Mouse (Mus musculus): Measurements from ENCODE around the gene Btbd10. TPM values are rescaled to one million over a fixed set of nuclear protein-coding genes. Genes with fewer than 3 reads are reported as not detected.

Btbd10 gene
- total RNA-seq (2021), result 10 to 100 TPM; 15.3 to 15.7 TPM

DNA sequence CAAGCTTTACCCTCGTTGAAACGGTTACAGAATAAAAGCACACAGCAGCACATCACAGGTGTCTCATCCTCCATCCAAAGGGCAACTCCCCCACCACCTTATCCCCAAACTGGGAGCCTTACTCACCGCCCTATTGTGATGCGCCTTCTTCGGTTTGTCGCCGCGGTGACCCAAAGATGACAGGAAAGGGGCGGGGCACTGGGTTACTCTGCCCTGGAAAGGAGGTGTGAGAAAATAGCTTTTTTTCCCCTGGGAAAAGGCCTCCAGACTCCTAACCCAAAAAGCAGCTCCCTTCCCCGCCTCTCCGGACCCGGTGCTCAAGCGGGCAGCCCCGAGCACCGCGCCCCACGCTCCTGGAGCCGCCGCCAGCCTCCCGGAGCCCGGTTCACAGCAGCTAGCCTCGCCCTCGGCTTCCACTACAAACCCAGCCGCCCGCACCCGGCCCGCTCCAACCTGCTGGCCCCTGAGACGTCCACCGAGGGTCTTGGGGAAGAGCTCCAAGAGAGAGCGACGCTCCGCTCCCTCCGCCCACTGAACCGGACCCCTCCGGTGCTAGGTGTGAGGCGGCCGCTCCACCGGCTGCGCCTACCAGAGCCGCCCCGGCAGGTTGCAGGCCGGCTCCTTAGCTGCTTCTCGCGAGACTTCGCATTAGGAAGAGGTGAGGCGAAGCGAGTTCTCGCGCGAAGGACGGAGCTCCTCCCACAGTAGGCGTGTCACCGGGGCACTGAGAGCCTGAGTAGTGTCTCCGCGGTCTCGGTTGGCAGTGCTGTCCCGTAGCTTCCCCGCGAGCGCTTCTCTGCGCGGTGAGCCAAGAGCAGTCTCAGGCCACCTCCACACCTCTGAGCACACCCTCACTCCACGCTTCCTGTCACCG lies at the start of gene Btbd10:
Gene Btbd10, minus strand, starts transcription at position 647 of the 874 bp plus-strand sequence.
- DNase-seq, result peak; percentile 99
- intact Hi-C loops (cut with DNase I), result no loop called here

DNA sequence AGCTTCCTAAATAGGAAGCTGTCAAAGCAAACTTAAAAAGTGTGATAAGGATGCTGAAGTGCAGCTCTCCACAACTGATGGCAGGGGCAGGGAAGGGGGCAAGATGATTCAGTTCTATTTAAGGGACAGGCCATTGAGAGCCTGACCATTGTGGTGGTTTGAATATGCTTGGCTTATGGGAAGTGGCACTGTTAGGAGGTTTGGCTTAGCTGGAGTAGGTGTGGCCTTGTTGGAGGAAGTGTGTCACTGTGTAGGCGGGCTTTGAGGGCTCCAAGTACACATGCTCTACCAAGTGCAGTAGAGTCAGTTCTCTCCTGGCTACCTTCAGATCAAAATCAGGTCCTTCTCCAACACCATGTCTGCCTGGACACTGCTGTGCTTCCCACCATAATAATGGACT lies 47.3 kb upstream of the Btbd10 start:
- intact Hi-C loops (cut with DNase I), result no loop called here
- no peak for DNase-seq

DNA sequence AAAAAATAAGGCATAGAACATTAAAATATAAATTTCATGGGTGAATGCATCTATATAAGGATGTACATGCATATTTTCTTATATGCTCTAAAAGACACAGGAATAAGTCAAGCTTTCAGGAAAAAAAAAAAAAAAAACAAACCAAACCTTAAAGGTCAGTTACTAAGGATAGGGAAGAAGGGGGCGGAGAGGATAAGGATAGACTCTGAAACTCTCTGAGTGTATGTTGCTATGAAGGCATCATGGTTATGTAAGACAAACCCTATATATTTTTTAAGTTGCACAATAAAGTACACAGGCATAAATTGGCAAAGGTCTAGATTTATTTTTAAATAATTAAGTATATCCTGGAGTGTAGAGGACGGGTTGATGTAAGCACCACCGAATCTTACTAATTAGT lies 46.1 kb upstream of the Btbd10 start:
- intact Hi-C loops (cut with DNase I), result no loop called here
- DNase-seq, result no peak

DNA sequence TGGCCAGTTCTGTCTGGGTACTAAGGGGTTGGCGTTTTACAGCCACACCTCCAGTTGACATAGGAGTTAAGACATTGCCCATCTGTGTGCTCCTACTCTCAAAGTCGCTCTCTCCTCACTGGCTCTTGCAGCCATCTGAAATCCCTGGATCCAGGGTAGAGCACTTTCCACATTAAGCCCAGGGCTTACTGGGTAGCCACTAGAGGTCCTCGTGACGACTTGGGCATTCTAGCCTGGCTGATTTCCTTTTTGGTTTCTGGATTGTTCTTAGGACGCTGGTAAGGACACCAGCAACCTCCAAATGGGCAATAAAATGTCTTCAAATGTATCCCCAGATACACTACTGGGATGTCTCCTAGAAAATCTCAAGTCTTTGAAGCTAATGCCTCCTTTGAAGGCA lies 39.5 kb upstream of the Btbd10 start:
- intact Hi-C loops (cut with DNase I), result no loop called here
- DNase-seq, result no peak

- no peak for DNase-seq
- intact Hi-C loops (cut with DNase I), result no loop called here
Observed at GRCm38 (mm10) chr7:113398083-113398482, 28.9 kb upstream of the Btbd10 start.

- no peak for DNase-seq
- intact Hi-C loops (cut with DNase I), result no loop called here
Observed at GRCm38 (mm10) chr7:113396661-113397060, 27.5 kb upstream of the Btbd10 start.

GRCm38 (mm10) chr7:113391619-113392018 lies 22.4 kb upstream of the Btbd10 start:
- intact Hi-C loops (cut with DNase I), result no loop called here
- DNase-seq, result no peak

DNA sequence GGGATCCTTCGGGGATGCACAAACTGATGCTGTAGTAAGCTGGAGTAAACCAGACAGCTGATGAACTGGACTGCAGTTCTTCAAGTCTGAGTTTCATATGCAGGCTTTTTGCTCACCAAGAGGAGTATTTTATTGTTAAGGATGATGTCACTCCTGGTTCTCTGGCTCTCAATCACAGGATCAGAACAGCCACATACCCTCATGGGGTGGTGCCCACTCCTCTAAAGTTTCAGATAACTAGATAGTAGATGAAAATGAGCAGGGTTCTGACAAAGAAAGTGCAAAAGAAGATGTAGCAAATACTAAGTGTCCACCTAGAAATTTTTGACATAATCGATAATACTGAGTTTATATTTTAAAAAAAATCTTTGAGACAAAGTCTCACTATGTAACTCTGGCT lies 19.3 kb upstream of the Btbd10 start, which contains the start of gene Pth:
Gene Pth, minus strand, starts transcription at position 101 of the 400 bp plus-strand sequence.
- intact Hi-C loops (cut with DNase I), result no loop called here

GRCm38 (mm10) chr7:113377875-113378658 lies 8.9 kb upstream of the Btbd10 start:
- intact Hi-C loops (cut with DNase I), result loop anchor here (1.0 to 10.0 kb wide), 4 partner anchors 57 to 644 kb away; no protein-coding TSS in a partner anchor

More for the DNA sequence above, 19.3 kb upstream of the Btbd10 start, which contains the start of gene Pth:
- no peak for DNase-seq

GRCm38 (mm10) chr7:113372682-113373081 lies 3.5 kb upstream of the Btbd10 start:
- intact Hi-C loops (cut with DNase I), result loop anchor here (1.0 to 10.0 kb wide), 2 partner anchors 62 to 221 kb away; no protein-coding TSS in a partner anchor
- DNase-seq, result no peak

More at GRCm38 (mm10) chr7:113377875-113378658, 8.9 kb upstream of the Btbd10 start:
- peak; percentile 81 to 88 for DNase-seq

DNA sequence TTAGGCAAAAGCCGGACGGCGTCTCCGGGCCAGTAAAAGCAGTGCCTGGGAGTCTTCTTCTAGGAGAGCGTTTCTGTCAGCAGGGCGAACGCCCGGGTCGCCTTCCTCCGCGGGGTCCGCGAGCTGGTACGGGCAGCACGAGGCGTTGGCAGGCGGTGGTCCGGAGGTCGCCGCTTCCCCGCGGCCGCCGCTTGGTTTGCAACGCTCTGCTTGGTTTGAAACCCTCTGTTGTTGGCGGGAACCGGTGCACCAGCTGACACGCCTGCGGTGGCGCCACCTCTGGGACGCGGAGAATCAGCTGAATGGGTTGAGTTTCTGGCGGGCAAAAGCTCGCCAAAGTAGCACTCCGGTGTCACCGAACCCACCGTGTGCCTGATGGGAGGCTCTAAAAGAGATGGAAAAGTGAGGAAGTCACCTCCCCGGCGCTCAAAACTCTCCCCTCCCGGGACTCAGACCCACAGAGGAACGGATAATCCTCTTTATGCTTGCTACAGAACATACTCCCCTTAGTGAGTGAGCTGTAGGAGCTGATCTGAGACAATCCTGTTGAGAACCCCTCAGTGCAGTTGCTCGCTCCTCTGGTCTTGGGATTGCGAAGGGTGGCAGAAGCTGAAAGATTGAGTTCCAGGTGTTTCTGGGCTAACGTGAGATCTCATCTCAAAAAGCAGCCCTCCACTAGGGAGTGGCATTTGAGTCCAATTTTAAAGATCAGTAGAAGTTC lies 588 bp upstream of the Btbd10 start:
- intact Hi-C loops (cut with DNase I), result loop anchor here (10.0 kb wide), 1 partner anchor 65 kb away; no protein-coding TSS in a partner anchor
- peak; percentile 83 to 84 for DNase-seq

GRCm38 (mm10) chr7:113367440-113367839 lies 1.8 kb downstream of the Btbd10 start:
- intact Hi-C loops (cut with DNase I), result no loop called here
- no peak for DNase-seq

DNA sequence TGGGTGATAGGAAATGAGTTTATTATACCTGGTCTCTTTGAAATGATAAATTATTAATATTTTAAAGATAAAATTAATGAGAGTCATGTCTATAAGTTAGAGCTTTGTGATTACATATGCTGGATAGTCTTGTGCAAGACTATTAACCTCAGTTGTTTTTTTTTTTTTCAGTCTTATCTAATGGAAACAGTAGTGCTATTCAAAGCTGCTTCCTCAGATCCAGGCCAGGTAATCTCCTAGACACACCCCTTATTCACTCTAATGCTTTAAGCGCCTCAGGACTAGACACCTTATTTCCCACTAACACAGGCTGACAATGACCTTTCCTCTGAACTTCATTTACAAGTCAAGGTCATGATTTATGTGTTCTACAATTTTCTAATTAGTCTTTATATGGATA lies 20.1 kb downstream of the Btbd10 start:
- intact Hi-C loops (cut with DNase I), result no loop called here
- DNase-seq, result no peak

- intact Hi-C loops (cut with DNase I), result no loop called here
- no peak for DNase-seq
Observed at GRCm38 (mm10) chr7:113347694-113348093, 21.5 kb downstream of the Btbd10 start.

DNA sequence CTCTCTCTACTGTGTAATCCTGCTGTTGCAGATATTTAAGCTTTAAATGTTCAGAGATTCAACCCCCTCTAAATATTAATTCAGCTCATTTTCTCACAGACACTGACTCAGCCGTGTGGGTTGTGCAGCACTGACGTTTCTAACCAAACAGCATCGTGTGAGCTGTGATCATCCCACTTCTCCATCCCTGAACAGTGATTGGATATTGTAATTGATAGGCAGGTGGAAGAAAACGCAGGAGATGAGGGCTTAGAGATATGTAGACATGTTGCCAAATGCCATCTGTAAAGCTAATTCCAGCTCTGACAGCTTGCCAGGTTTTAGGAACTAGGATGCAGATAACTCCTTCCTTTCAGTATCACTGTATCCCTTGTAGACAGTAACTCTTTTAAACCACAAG lies 21.9 kb downstream of the Btbd10 start:
- intact Hi-C loops (cut with DNase I), result no loop called here
- peak; percentile 35 to 49 for DNase-seq

DNA sequence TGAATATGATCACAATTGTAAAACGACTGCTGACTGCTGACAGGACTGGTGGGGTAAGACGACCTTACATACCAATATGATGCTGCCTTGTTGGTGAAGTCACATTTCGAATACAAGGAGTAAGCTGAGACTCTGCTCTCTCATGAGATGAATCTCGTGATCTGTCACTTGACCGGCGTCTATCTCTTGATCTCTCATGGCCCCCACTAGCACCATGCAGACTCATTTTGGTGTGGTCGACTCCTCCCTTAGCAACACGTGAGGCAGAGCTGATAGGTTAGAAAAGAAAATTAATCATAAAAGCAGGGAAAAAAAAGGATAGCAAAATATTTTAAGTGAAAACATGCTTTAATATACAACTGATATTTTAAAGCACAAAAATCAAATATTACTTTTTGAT lies 33.9 kb downstream of the Btbd10 start:
- no peak for DNase-seq
- intact Hi-C loops (cut with DNase I), result no loop called here

DNA sequence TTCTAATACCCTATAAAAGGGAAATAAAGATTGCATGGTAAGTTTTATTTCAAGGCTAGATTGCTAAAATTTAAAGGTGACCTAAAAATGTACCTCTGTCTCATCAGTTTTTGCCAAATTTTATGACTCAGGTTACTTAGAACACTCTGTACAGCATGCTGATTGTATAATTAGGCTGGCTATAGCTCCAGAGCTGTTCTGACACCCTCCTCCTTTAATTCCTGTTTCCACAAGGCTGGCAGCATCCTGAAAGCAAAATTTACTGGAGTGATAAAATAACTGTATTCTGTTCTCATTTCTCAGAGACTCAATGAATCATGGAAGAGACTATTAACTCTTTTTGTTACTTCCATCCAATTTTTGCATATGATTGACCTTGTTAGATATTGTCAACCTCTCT lies 35.2 kb downstream of the Btbd10 start:
- DNase-seq, result no peak
- intact Hi-C loops (cut with DNase I), result no loop called here

DNA sequence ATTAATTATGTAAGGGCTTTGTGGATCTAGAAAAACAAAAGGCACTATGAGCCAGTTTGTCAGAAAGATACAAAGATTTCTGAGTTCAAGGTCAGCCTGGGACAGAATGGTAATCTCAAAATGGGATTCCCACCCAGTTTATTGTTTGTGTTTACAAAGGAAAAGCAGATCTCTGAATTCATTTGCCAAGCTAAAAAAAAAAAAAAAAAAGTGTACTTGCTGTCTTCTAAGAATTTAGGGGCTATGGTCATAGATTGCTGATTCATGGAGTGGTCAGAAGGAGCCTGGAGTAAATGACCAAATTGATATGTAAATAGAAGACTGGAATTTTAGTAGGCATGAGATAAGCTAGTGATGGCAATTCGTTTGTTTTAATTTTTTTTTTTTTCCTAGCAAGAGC lies 49.1 kb downstream of the Btbd10 start:
- intact Hi-C loops (cut with DNase I), result no loop called here
- no peak for DNase-seq

GRCm38 (mm10) chr7:113311784-113312183 lies 57.4 kb downstream of the Btbd10 start:
- DNase-seq, result peak; percentile 64 to 76
- intact Hi-C loops (cut with DNase I), result loop anchor here (1.0 to 5.0 kb wide), 3 partner anchors 44 to 389 kb away; no protein-coding TSS in a partner anchor

GRCm38 (mm10) chr7:113310136-113310535 lies 59.1 kb downstream of the Btbd10 start:
- intact Hi-C loops (cut with DNase I), result loop anchor here (5.0 kb wide), 2 partner anchors 43 to 388 kb away; no protein-coding TSS in a partner anchor
- no peak for DNase-seq
